Mouse (Mus musculus): Measurements from ENCODE around the gene Wdr26. TPM values are rescaled to one million over a fixed set of nuclear protein-coding genes. Genes with fewer than 3 reads are reported as not detected.

Gene Wdr26
- polyA plus RNA-seq (2014; fragmentation: Nextera tagmentation; extraction: Ambion mirVana): 54.7 and 56.7 TPM in 2 replicates

DNA sequence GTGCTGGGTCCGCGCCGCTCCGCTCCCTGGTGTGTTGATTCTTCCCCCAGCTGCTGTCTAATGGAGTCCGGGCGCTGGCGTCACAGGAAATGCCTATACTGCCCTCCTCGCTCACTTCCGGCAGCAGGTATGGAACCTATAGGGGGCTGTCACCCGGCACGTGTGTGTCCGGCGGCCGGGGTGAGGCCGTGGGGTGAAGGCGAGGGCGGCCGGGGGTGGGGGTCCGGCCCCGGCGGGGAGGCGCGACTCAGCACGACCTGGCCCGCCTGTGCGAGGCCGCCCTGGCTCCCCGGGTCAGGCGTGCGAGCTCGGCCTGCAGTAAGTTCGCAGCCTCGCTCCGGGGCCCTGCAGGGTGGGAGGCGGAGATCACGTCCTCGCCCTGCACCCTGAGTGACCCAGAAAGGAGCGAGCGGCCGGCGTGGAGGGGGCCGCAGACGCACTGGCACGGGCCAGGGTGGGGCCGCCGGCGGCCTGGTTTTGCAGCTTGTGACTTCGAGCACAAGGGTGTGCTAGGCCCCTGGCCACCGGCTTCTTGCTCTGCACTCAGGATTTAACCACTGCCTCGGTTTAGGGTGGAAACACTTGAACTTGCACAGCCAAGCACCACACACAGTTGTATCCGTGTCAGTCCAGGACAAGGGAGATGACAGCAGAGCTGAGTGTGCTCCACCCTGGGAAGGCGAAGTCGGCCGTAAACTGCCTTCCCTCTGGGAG lies at the start of gene Wdr26:
Wdr26 (minus strand) TSS at position 82 of the 714 bp plus-strand sequence.
- peak; percentile 93 for ATAC-seq (ENCODE audit: insufficient number of reproducible peaks, insufficient read depth, low FRiP score, low read depth)
- peak within 1 kb of the TSS; percentile 95 for H3K9ac ChIP-seq (replicated peaks; ENCODE audit: low read depth, low read length)
- peak within 1 kb of the TSS; percentile 91 for H3K4me2 ChIP-seq (replicated peaks; ENCODE audit: low read depth, low read length)
- H3K4me1 ChIP-seq (ENCODE audit: control insufficient read depth, insufficient read depth, low read length): peaks cover 21% of the 10 kb centered on the region; the same call in 1 of the 2 replicates
- H3K36me3 ChIP-seq (ENCODE audit: control insufficient read depth, insufficient read depth, low read length): peaks cover 5% of the 10 kb centered on the region
- H3K9me3 ChIP-seq (ENCODE audit: control insufficient read depth, low read depth, low read length): no peaks in the 10 kb centered on the region
- peak within 1 kb of the TSS; percentile 91 for H3K27ac ChIP-seq (ENCODE audit: low read length)
- under 1% methylated on average over 54 of the region's 54 CpGs for WGBS
- peak within 1 kb of the TSS; percentile 100 for H3K4me3 ChIP-seq (ENCODE audit: low read depth, low read length)
- H3K27me3 ChIP-seq (ENCODE audit: control insufficient read depth, insufficient read depth, low read length): no peaks in the 10 kb centered on the region

DNA sequence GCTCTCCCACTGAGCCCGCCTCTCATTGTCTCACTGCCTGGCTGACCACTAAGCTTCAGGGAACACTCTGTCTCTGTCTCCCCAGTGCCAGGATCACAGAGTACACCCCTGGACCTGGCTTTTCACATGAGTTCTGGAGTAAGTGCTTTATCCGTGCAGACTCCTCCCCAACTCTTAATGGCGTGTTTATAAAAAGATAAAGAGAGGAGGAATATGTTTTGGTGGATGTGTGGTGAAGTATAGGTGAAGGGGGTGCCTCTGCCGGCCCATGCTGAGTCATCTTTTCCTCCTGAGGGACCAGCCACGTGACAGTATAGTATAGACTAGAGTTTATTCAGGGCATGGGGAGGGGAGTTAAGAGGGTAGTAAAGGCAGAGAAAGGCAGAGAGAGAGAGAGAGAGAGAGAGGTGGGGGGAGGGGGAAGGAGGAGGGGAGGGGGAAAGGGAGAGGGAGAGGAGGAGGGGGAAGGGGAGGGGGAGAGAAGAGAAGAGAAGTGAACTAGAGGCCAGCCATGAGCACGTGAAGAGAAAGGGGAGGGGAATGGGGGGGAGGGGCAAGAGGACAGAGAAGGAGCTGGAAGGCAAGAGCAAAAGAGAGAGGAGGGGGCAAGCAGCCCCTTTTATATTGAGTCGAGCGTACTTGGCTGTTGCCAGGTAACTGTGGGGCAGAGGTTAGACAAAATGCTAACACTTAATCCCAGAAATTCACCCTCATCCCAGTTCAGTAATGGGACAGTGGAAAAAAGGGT lies 49.3 kb upstream of the Wdr26 start:
- 0 out of 2 replicates have a peak, but pooled peaks have one; percentile 24 for ATAC-seq (ENCODE audit: insufficient number of reproducible peaks, insufficient read depth, low FRiP score, low read depth)
- Histone ChIP-seq H3K27me3 (ENCODE audit: control insufficient read depth, insufficient read depth, low read length) (no peaks in the 10 kb centered on the region), H3K4me2 (replicated peaks; ENCODE audit: low read depth, low read length) (no peak overlapping the region), H3K4me3 (ENCODE audit: low read depth, low read length) (no peak overlapping the region), H3K4me1 (ENCODE audit: control insufficient read depth, insufficient read depth, low read length) (peaks cover 16% of the 10 kb centered on the region; the same call in 1 of the 2 replicates), H3K9me3 (ENCODE audit: control insufficient read depth, low read depth, low read length) (no peaks in the 10 kb centered on the region), H3K27ac (ENCODE audit: low read length) (no peak overlapping the region), H3K36me3 (ENCODE audit: control insufficient read depth, insufficient read depth, low read length) (no peaks in the 10 kb centered on the region), H3K9ac (replicated peaks; ENCODE audit: low read depth, low read length) (no peak overlapping the region)
- WGBS: 18% methylated on average over 8 of the region's 8 CpGs

DNA sequence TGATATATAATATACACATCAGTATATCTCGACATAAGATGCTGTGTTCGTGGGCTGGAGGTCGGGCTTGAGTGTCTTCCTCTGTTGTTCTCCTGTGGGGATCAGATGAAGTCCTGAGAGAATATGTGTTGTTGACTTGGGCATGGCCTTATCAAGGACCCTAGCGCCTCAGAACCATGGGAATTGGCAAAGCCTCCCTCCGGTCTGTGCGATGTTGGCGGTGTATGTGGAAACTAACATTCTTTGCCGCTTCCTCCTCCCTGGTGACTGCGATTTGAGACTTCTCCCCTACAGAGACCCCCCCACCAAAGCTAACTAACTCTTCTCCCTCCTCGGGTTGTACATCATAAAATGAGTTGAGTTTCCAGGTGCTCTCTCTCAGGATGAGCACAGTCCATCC lies 48.6 kb upstream of the Wdr26 start:
- Histone ChIP-seq H3K9me3 (ENCODE audit: control insufficient read depth, low read depth, low read length) (no peaks in the 10 kb centered on the region), H3K4me3 (ENCODE audit: low read depth, low read length) (no peak overlapping the region), H3K27me3 (ENCODE audit: control insufficient read depth, insufficient read depth, low read length) (no peaks in the 10 kb centered on the region), H3K4me1 (ENCODE audit: control insufficient read depth, insufficient read depth, low read length) (peaks cover 17% of the 10 kb centered on the region; the same call in 1 of the 2 replicates), H3K36me3 (ENCODE audit: control insufficient read depth, insufficient read depth, low read length) (no peaks in the 10 kb centered on the region), H3K9ac (replicated peaks; ENCODE audit: low read depth, low read length) (no peak overlapping the region), H3K4me2 (replicated peaks; ENCODE audit: low read depth, low read length) (no peak overlapping the region), H3K27ac (ENCODE audit: low read length) (no peak overlapping the region)
- ATAC-seq (ENCODE audit: insufficient number of reproducible peaks, insufficient read depth, low FRiP score, low read depth): no peak
- WGBS: 90% methylated on average over 10 of the region's 10 CpGs

DNA sequence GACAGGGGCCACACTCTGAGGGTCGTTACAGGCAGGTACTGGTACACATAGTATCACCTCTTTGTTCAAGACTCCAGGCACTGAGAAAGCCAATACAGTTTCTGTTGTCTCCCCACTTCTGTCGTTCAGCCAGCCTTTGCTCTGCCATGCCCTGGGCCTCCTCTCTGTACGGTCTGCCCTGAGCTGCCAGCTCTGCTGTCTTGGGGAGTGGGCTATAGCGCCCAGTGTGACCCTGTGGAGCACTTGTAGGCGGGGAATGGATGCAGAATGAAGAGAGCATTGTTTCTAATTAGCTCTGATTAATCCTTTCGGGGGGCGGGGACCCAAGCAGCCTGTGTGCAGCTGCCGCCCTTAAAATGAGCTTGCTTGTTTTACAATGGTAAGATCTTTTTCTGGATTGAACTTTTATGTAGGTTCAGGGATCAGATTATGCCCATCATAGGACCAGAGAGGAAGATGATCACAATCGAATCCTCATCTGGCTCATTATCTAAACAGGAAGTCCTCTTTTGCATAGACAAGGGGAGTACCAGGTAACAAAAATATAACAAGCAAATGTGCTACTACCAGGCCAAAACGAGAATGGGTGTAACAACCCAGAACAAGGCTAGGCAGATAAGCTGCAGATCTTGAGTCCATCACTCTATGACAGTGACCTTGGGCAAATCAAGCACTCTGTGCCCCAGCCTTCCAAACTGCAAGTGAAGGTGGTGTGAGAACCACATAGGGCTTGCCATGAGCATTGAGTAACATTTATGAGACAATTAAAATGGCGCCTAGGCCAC lies 48.0 kb upstream of the Wdr26 start:
- Histone ChIP-seq H3K4me2 (replicated peaks; ENCODE audit: low read depth, low read length) (no peak overlapping the region), H3K36me3 (ENCODE audit: control insufficient read depth, insufficient read depth, low read length) (no peaks in the 10 kb centered on the region), H3K9ac (replicated peaks; ENCODE audit: low read depth, low read length) (no peak overlapping the region), H3K27me3 (ENCODE audit: control insufficient read depth, insufficient read depth, low read length) (no peaks in the 10 kb centered on the region), H3K9me3 (ENCODE audit: control insufficient read depth, low read depth, low read length) (no peaks in the 10 kb centered on the region), H3K4me1 (ENCODE audit: control insufficient read depth, insufficient read depth, low read length) (peaks cover 19% of the 10 kb centered on the region; the same call in 1 of the 2 replicates), H3K4me3 (ENCODE audit: low read depth, low read length) (no peak overlapping the region), H3K27ac (ENCODE audit: low read length) (no peak overlapping the region)
- ATAC-seq (ENCODE audit: insufficient number of reproducible peaks, insufficient read depth, low FRiP score, low read depth): no peak
- 68% methylated on average over 11 of the region's 11 CpGs for WGBS

DNA sequence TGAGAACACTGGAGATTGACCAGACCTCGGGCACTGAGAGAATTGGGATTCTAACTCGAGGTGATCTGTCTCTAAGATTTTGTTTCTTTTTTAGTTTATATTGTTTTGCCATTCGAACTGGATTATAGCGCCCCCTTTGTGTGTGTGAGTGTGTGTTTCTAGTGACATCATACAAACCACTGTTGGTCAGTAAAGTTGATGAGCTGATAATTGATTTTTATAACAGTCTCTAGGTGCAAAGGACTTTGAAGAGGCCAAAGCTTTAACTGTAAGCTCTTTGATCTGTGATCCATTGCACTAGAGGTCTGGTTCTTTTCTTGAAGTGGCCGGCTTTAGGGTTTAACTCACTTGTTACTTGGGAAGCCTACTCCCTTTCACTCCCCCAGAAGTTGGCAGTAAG lies 47.3 kb upstream of the Wdr26 start:
- Histone ChIP-seq H3K4me2 (replicated peaks; ENCODE audit: low read depth, low read length) (no peak overlapping the region), H3K27ac (ENCODE audit: low read length) (no peak overlapping the region), H3K36me3 (ENCODE audit: control insufficient read depth, insufficient read depth, low read length) (no peaks in the 10 kb centered on the region), H3K9me3 (ENCODE audit: control insufficient read depth, low read depth, low read length) (no peaks in the 10 kb centered on the region), H3K4me1 (ENCODE audit: control insufficient read depth, insufficient read depth, low read length) (peaks cover 19% of the 10 kb centered on the region; the same call in 1 of the 2 replicates), H3K9ac (replicated peaks; ENCODE audit: low read depth, low read length) (no peak overlapping the region), H3K4me3 (ENCODE audit: low read depth, low read length) (no peak overlapping the region), H3K27me3 (ENCODE audit: control insufficient read depth, insufficient read depth, low read length) (no peaks in the 10 kb centered on the region)
- 65% methylated on average over 5 of the region's 5 CpGs for WGBS
- no peak for ATAC-seq (ENCODE audit: insufficient number of reproducible peaks, insufficient read depth, low FRiP score, low read depth)

DNA sequence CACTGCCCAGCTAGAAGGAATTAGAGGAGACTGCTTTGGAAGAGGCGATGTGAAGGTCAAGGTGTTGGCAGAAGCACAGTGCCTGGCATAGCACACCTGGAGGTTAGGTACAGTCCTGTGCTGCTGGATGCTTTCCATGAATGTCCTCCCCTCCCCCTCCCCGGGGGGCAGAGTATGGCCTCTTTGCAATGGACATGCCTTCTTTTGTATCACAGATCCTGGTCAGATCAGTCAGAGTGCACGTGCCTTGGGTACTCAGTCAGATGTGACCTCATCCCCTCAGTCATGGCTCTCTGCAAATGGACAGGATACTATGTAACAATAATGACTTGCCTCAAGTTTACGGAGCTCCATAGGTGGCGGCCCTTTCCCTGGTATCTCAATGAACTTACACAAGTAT lies 46.8 kb upstream of the Wdr26 start:
- Histone ChIP-seq H3K36me3 (ENCODE audit: control insufficient read depth, insufficient read depth, low read length) (no peaks in the 10 kb centered on the region), H3K4me1 (ENCODE audit: control insufficient read depth, insufficient read depth, low read length) (peaks cover 19% of the 10 kb centered on the region; the same call in 1 of the 2 replicates), H3K27me3 (ENCODE audit: control insufficient read depth, insufficient read depth, low read length) (no peaks in the 10 kb centered on the region), H3K9me3 (ENCODE audit: control insufficient read depth, low read depth, low read length) (no peaks in the 10 kb centered on the region), H3K27ac (ENCODE audit: low read length) (no peak overlapping the region), H3K4me2 (replicated peaks; ENCODE audit: low read depth, low read length) (no peak overlapping the region), H3K4me3 (ENCODE audit: low read depth, low read length) (no peak overlapping the region), H3K9ac (replicated peaks; ENCODE audit: low read depth, low read length) (no peak overlapping the region)
- no peak for ATAC-seq (ENCODE audit: insufficient number of reproducible peaks, insufficient read depth, low FRiP score, low read depth)
- WGBS: 84% methylated on average over 5 of the region's 5 CpGs

DNA sequence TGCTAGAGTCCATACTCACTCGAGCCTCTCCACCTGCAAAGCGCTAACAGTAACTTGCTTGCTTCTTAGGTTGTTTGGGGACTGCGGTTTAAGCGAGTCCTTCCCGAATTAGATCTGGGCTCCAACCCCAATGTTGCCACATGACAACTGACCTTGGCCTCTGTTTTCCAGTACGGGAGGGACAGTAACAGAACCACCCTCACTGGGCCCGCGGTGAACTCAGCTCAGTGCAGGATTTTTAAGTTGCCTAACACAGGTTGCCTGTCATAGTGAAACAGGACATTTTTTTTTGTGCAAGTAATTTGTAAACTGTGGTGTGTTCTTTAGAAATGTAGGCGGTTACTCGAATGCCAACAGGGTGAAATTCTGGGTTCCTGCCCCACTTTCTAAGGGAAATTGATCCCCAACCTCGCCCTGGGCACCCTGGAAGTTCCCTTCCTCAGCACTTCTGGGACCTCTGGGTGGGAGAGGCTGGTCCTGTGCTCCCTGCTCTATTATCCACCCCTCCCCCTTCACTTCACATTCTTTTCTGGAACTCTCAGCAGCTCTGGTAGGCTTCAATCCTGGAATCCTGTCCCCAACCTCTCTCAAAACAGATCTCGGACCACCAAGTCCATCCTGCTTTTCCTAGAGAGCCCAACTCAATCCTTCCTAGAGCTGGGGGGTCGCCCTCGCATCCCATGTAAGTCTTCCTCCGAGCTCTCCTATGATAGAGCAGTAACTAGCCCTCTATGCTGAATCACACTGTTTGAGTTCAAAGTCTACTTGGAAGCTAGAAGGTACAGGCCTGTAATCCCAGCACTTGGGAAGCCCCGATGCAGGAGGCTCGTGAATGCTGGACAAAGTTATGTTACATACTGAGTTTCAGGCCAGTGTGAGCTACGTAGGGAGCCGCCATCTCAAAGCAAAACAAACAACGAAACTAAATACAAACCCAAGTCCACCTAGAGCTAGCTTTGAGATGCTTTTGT lies 46.1 kb upstream of the Wdr26 start:
- H3K4me1 ChIP-seq (ENCODE audit: control insufficient read depth, insufficient read depth, low read length): peaks cover 19% of the 10 kb centered on the region; the same call in 1 of the 2 replicates
- no peaks in the 10 kb centered on the region for H3K27me3 ChIP-seq (ENCODE audit: control insufficient read depth, insufficient read depth, low read length)
- WGBS: 69% methylated on average over 20 of the region's 20 CpGs
- H3K36me3 ChIP-seq (ENCODE audit: control insufficient read depth, insufficient read depth, low read length): no peaks in the 10 kb centered on the region
- H3K4me2 ChIP-seq (replicated peaks; ENCODE audit: low read depth, low read length): no peak overlapping the region; the same call in 1 of the 2 replicates
- no peaks in the 10 kb centered on the region for H3K9me3 ChIP-seq (ENCODE audit: control insufficient read depth, low read depth, low read length)
- no peak overlapping the region for H3K9ac ChIP-seq (replicated peaks; ENCODE audit: low read depth, low read length)
- no peak for ATAC-seq (ENCODE audit: insufficient number of reproducible peaks, insufficient read depth, low FRiP score, low read depth)
- H3K4me3 ChIP-seq (ENCODE audit: low read depth, low read length): no peak overlapping the region
- H3K27ac ChIP-seq (ENCODE audit: low read length): peak overlapping the region; percentile 85; the same call in 1 of the 2 replicates

Measured in stomach, embryonic 14.5 days (tissue).